Mouse (Mus musculus) stomach, embryonic 14.5 days (tissue): ENCODE results near the gene Enah. TPM values are rescaled to one million over a fixed set of nuclear protein-coding genes. Genes with fewer than 3 reads are reported as not detected.

ENCODE experiments used
- ATAC-seq: fragments of 200-750 bp; cut with Nextera tagmentation; 2 replicates; pipeline ENCODE4 v1.8.0; 2017; ENCODE audit warnings: low read depth, moderate TSS enrichment; ENCODE audit not compliant: insufficient number of reproducible peaks, insufficient read depth, low FRiP score
- H3K27ac ChIP-seq: fragments of 300-500 bp; sonication (generic); 2 replicates; pipeline ENCODE4 v1.5.1; 2014; ENCODE audit warnings: mild to moderate bottlenecking, low read length, moderate library complexity, mixed read lengths
- H3K27me3 ChIP-seq: fragments of 300-500 bp; sonication (generic); 2 replicates; pipeline ENCODE4 v1.6.1; 2014; ENCODE audit warnings: low read length, control low read depth, mixed read lengths; ENCODE audit not compliant: control insufficient read depth, insufficient read depth
- H3K36me3 ChIP-seq: fragments of 300-500 bp; sonication (generic); 2 replicates; pipeline ENCODE4 v1.6.1; 2014; ENCODE audit warnings: mild to moderate bottlenecking, control low read depth, low read length, moderate library complexity, mixed read lengths; ENCODE audit not compliant: control insufficient read depth, insufficient read depth
- H3K4me1 ChIP-seq: fragments of 300-500 bp; sonication (generic); 2 replicates; pipeline ENCODE4 v1.6.1; 2014; ENCODE audit warnings: low read length, control low read depth, mixed read lengths; ENCODE audit not compliant: control insufficient read depth, insufficient read depth
- H3K4me2 ChIP-seq: fragments of 300-500 bp; sonication (generic); replicated peaks from 2 replicates; pipeline ENCODE4 v1.6.1; 2014; ENCODE audit warnings: low read depth, low read length, control low read depth
- H3K4me3 ChIP-seq: fragments of 300-500 bp; sonication (generic); 2 replicates; pipeline ENCODE4 v1.5.1; 2014; ENCODE audit warnings: low read depth, low read length, control low read depth
- H3K9ac ChIP-seq: fragments of 300-500 bp; sonication (generic); replicated peaks from 2 replicates; pipeline ENCODE4 v1.6.1; 2014; ENCODE audit warnings: low read depth, mild to moderate bottlenecking, control low read depth, low read length, moderate library complexity, mixed read lengths
- H3K9me3 ChIP-seq: fragments of 300-500 bp; sonication (generic); 2 replicates; pipeline ENCODE4 v1.6.1; 2016; ENCODE audit warnings: low read depth, low read length, control low read depth; ENCODE audit not compliant: control insufficient read depth
- WGBS: fragments of 180-500 bp; shearing (Covaris S2); extraction: QIAGEN DNeasy Blood & Tissue Kit; methylation state at CpG from one replicate; pipeline ENCODE4 v1.1.7; 2014; 5-methylcytosine and 5-hydroxymethylcytosine counted together
- polyA plus RNA-seq: library from polyadenylated mRNA; unstranded; fragments of >200 nt; fragmentation: Nextera tagmentation; extraction: Ambion mirVana; gene quantifications from 2 replicates; pipeline ENCODE4 v1.2.1, GENCODE M21; 2014

Gene Enah
- polyA plus RNA-seq, 1 experiment from 2014 or later, result 39.2 TPM

DNA sequence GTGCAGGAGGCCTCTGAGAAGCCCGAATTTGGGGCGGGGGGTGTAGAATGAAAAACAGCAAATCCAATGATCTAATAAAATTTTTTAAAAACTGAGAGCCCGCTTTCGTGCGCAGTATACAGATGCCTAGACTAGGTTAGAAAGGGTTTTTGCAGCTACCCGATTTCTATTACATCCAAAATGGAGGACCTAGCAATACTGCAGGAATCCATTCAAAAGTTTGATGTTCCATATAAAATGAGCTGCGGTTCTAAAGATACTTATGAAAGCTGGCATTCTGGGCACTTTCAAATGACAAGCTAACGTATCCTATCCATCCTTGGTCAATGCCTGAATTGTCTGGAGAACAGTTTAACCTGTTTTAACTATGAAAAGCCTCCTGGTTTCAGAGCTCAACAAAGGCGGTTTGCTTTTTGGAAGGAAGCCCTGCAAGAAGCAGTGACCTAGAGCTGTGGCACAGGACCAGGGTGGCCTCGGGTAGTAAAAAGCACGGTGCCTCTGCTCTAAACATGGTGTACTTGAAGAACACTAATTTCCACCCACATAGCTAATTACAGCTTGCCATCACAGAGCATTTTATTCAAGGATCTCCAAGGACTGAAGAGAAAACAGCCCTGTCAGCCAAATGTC, 1.2 kb upstream of the Enah start:
- no peaks in the 10 kb centered on the region for H3K9me3 ChIP-seq
- H3K9ac ChIP-seq, result peak overlapping the region; percentile 95
- 31% methylated on average over 11 of the region's 11 CpGs for WGBS
- H3K36me3 ChIP-seq, result no peaks in the 10 kb centered on the region
- no peaks in the 10 kb centered on the region for H3K4me1 ChIP-seq
- peak overlapping the region; percentile 71 for H3K4me3 ChIP-seq
- ATAC-seq, result no peak
- H3K27me3 ChIP-seq, result no peaks in the 10 kb centered on the region
- H3K4me2 ChIP-seq, result peak overlapping the region; percentile 62
- peak overlapping the region; percentile 92; the same call in 1 of the 2 replicates for H3K27ac ChIP-seq

DNA sequence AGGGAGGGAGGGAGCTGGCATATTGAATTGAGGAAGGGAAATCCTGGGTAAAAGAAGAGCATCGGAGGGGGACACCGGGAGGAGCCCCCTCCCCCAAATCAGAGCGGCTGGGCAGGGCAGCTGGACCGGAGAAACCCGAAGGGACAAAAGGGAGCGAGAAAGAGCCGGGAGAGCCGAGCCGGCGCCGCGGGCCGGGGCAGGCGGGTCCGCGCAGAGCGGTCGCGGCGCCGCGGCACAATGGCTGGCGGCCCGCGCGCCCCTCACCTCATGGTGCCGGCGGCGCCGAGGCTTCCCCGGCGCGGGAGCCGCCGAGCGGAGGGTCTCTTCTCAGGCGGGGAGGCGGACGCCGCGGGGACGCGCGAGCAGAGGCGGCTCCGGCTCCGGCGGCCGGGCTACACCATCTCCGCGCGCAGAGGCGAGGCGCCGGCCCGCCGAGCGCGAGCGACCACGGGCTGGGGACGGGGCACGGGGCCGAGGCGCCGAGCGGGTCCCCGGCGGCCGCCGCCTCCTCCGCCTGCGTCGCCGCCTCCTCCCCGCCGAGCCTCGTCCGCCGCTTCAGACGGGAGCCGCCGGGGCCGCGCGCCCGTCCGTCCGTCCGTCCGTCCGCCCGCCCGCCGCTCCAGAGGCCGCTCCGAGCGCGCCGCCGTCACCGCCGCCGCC, 394 bp downstream of the Enah start:
- H3K27me3 ChIP-seq, result no peaks in the 10 kb centered on the region
- peak overlapping the region; percentile 95 for H3K9ac ChIP-seq
- H3K36me3 ChIP-seq, result no peaks in the 10 kb centered on the region
- H3K4me2 ChIP-seq, result peak overlapping the region; percentile 62
- peak overlapping the region; percentile 71 for H3K4me3 ChIP-seq
- peak; percentile 56 for ATAC-seq
- no peaks in the 10 kb centered on the region for H3K9me3 ChIP-seq
- WGBS, result 1% methylated on average over 62 of the region's 104 CpGs
- H3K4me1 ChIP-seq, result no peaks in the 10 kb centered on the region
- peak overlapping the region; percentile 92 for H3K27ac ChIP-seq

DNA sequence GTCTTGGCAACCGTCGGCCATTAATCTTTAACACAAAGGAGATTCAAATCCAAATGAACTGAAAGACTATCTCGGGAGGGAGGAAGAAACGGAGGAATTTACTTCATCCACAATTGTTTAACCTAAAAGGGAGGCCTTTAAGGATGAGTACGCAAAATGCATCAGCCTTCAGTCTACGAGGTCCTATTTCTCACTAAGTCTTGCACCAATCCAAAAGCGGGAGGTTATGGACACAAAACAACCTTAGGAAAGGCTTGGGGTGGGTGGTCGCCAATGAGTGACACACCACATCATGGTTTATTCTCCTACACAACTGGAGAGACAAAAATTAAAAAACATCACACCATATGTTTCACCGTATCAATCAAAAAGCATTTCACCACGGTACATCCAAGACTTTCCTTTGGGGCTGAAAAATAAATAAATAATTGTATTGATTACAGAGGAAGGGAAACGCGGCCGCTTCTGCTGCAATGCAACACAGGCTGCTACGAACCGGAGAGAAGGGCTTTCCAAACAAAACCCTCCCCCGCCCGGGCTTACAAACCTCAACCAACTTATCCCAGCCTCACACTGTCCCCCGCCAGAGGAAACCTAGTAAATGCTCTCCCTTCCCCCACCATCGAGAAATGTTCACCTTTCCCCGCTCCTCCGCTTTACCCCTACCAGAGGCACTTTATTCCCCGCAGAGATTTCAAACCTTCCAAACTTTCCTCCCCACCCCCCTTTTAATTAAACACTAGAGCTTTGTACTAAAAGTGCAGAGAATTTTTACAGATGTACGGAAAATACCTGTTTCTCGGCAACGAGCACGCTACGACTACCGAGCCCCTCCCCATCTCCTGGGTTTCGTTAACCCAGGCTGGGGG, 1.2 kb downstream of the Enah start:
- no peaks in the 10 kb centered on the region for H3K27me3 ChIP-seq
- ATAC-seq, result no peak
- under 1% methylated on average over 29 of the region's 29 CpGs for WGBS

DNA sequence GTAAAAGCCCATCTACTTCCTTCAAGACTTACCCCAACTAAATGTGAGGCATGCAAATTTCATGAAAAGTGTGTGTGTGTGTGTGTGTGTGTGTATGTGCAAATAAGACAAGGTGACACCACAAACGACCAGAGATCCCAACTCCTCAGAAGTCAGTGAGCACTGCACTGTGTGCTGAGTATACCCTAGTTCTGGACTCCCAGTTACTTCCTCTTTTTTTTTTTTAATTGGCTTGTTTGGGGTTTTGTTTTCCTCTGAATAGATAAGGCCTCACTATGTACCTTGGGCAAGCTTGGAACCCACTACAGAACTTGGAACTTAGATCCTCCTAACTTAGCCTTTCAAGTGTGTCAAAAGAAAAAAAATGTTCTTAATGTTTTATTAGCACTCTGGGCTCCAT, 14.0 kb downstream of the Enah start:
- Histone ChIP-seq H3K4me2 (no peak overlapping the region), H3K9me3 (no peaks in the 10 kb centered on the region)
- 64% methylated on average over 1 of the region's 1 CpGs for WGBS

More for the DNA sequence above, 1.2 kb downstream of the Enah start:
- no peaks in the 10 kb centered on the region for H3K36me3 ChIP-seq
- no peaks in the 10 kb centered on the region for H3K9me3 ChIP-seq
- H3K4me3 ChIP-seq, result peak overlapping the region; percentile 71
- H3K4me1 ChIP-seq, result no peaks in the 10 kb centered on the region; the same call in 1 of the 2 replicates
- peak overlapping the region; percentile 62 for H3K4me2 ChIP-seq
- peak overlapping the region; percentile 92 for H3K27ac ChIP-seq
- H3K9ac ChIP-seq, result peak overlapping the region; percentile 95

DNA sequence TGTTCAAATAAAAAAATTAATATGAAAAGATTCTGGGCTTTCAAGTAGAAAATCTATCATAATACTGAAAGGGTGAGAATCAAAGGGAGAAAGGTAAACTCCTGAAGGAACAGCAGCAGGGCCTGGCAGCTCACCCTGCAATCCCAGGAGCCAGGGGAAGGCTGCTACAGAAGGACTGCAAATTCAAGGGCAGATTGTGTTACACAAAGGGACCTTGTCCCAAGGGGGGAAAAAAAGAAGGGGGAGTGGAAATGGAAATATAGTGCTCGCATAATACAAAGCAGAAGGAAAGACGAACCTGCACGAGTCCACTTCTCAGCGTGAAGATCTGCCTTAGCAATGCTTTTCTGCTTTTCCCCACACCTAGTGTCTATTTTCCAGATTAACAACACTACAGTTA, 21.1 kb downstream of the Enah start:
- no peak overlapping the region for H3K9ac ChIP-seq
- no peak overlapping the region for H3K4me3 ChIP-seq
- no peak overlapping the region for H3K27ac ChIP-seq
- no peaks in the 10 kb centered on the region for H3K9me3 ChIP-seq
- no peak for ATAC-seq
- peaks cover 6% of the 10 kb centered on the region; the same call in 1 of the 2 replicates for H3K4me1 ChIP-seq
- WGBS, result 80% methylated on average over 4 of the region's 4 CpGs
- H3K27me3 ChIP-seq, result no peaks in the 10 kb centered on the region
- no peaks in the 10 kb centered on the region for H3K36me3 ChIP-seq
- no peak overlapping the region for H3K4me2 ChIP-seq

More for the DNA sequence above, 14.0 kb downstream of the Enah start:
- Histone ChIP-seq H3K4me1 (no peaks in the 10 kb centered on the region), H3K9ac (no peak overlapping the region), H3K27me3 (no peaks in the 10 kb centered on the region), H3K27ac (no peak overlapping the region), H3K4me3 (no peak overlapping the region), H3K36me3 (no peaks in the 10 kb centered on the region; the same call in 1 of the 2 replicates)
- ATAC-seq, result no peak

DNA sequence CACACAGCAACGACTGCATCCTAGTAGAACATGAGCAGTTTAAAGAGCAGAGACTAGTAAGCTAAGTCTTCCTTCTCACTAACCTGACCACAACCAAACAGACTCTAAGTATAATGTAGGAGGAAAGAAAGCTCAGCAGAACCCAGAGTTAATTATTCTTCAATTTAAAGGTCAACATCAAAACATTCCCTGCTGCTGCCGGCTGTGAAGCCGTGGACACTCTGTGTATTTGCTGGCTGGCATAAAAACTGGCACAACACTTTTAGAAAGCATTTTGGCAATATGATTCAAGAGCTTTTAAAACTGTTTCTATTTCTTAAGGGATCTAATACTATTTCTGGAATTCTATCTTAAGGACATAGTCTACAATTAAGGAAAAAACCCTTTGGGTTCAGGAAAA, 22.0 kb downstream of the Enah start:
- no peaks in the 10 kb centered on the region for H3K9me3 ChIP-seq
- H3K36me3 ChIP-seq, result no peaks in the 10 kb centered on the region
- H3K4me3 ChIP-seq, result no peak overlapping the region
- H3K9ac ChIP-seq, result no peak overlapping the region
- ATAC-seq, result no peak
- H3K27me3 ChIP-seq, result no peaks in the 10 kb centered on the region
- H3K27ac ChIP-seq, result no peak overlapping the region
- H3K4me1 ChIP-seq, result peaks cover 7% of the 10 kb centered on the region; the same call in 1 of the 2 replicates
- no peak overlapping the region for H3K4me2 ChIP-seq
- WGBS, result 73% methylated on average over 3 of the region's 3 CpGs

DNA sequence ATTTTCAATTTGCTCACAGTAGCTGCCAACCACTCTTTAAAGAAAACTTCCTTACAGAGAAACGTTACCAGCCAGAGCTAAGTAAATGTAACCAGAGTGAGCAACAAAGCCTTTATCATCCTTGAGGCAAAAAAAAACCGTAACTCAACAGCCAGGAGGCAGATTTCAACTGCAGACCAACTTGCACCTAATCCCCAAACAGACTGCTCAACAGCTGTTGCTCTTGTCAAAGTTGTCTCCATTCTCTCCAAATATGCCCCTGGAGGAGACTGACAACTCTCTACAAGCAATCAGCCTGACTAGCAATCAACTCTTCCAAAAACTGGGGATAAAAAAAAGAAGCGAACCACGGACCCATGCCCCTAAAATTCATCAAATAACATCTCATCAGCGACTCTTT, 26.2 kb downstream of the Enah start:
- Histone ChIP-seq H3K4me1 (peaks cover 7% of the 10 kb centered on the region; the same call in 1 of the 2 replicates), H3K36me3 (no peaks in the 10 kb centered on the region), H3K4me2 (no peak overlapping the region), H3K27ac (no peak overlapping the region), H3K9ac (no peak overlapping the region), H3K9me3 (no peaks in the 10 kb centered on the region), H3K4me3 (no peak overlapping the region), H3K27me3 (no peaks in the 10 kb centered on the region)
- WGBS, result 58% methylated on average over 5 of the region's 5 CpGs
- no peak for ATAC-seq

DNA sequence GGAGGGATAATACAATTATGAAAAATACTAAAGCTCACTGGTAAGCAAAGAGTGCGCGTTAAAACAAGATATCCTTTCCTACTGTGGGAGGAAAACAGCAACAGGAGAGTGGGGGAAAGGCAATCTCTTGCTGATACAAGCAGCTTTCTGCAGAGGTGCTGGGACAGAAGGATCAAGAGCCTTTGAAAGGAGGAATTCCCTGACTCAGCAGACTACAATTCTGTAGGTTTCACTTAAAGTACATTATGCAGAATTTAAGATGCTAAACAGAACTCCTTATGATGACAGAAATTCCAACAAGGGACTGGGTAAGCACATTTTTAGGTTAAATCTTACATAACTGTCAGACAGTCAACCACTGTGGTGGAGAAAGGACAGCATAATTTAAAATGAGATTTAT, 31.4 kb downstream of the Enah start:
- 0 out of 2 replicates have a peak, but pooled peaks cover 4% of the 10 kb centered on the region for H3K4me1 ChIP-seq
- H3K9me3 ChIP-seq, result no peaks in the 10 kb centered on the region
- WGBS, result 66% methylated on average over 2 of the region's 2 CpGs
- H3K4me3 ChIP-seq, result no peak overlapping the region
- no peak overlapping the region for H3K4me2 ChIP-seq
- ATAC-seq, result no peak
- no peak overlapping the region for H3K9ac ChIP-seq
- no peaks in the 10 kb centered on the region for H3K36me3 ChIP-seq
- no peak overlapping the region; the same call in 1 of the 2 replicates for H3K27ac ChIP-seq
- no peaks in the 10 kb centered on the region for H3K27me3 ChIP-seq
